Mouse (Mus musculus) liver, embryonic 14.5 days (tissue): ENCODE data around the gene Ythdf2. TPM values are rescaled to one million over a fixed set of nuclear protein-coding genes. Genes with fewer than 3 reads are reported as not detected.

ENCODE experiments used
- ATAC-seq: fragments of 200-750 bp; cut with Nextera tagmentation; 2 replicates; pipeline ENCODE4 v1.8.0; 2017; ENCODE audit warnings: moderate number of reproducible peaks, mild to moderate bottlenecking, moderate library complexity; ENCODE audit not compliant: insufficient read depth
- DNase-seq, 3 experiments: peaks; one replicate each; pipeline ENCODE4 v3.0.0-alpha.2; 2012 to 2013; ENCODE audit warnings: low read depth in 3 of 3, low spot score in 3 of 3
- H3K27ac ChIP-seq: fragments of 300-500 bp; sonication (generic); 2 replicates; pipeline ENCODE4 v1.5.1; 2014; ENCODE audit warnings: moderate library complexity, mild to moderate bottlenecking, control low read depth, inconsistent platforms
- H3K27me3 ChIP-seq: fragments of 300-500 bp; sonication (generic); 2 replicates; pipeline ENCODE4 v1.6.1; 2014; ENCODE audit warnings: mild to moderate bottlenecking, low read length, moderate library complexity; ENCODE audit not compliant: control insufficient read depth, insufficient read depth
- H3K36me3 ChIP-seq: fragments of 300-500 bp; sonication (generic); replicated peaks from 2 replicates; pipeline ENCODE4 v1.6.1; 2014; ENCODE audit warnings: low read depth; ENCODE audit not compliant: control insufficient read depth, insufficient read depth
- H3K4me1 ChIP-seq, 2 experiments: fragments of 200-500 bp in 1 of 2; fragments of 300-500 bp in 1 of 2; sonication (generic) in 1 of 2; replicated peaks; 2 replicates each; pipeline ENCODE4 v1.6.1; 2012 to 2014; ENCODE audit warnings: antibody characterized with exemption in 1 of 2, inconsistent platforms in 1 of 2, low read length in 1 of 2; ENCODE audit not compliant: control insufficient read depth in 2 of 2, insufficient read depth in 2 of 2
- H3K4me2 ChIP-seq: fragments of 300-500 bp; sonication (generic); 2 replicates; pipeline ENCODE4 v1.6.1; 2014; ENCODE audit warnings: low read depth, mild to moderate bottlenecking, control low read depth, moderate library complexity
- H3K4me3 ChIP-seq, 2 experiments: fragments of 200-500 bp in 1 of 2; fragments of 300-500 bp in 1 of 2; sonication (generic) in 1 of 2; 2 replicates each; pipeline ENCODE4 v1.5.1; 2012 to 2014; ENCODE audit warnings: low read depth in 2 of 2, low read length in 2 of 2, mild to moderate bottlenecking in 2 of 2, control low read depth in 1 of 2, inconsistent platforms in 1 of 2, moderate library complexity in 1 of 2; ENCODE audit not compliant: insufficient read depth in 1 of 2
- H3K9ac ChIP-seq: fragments of 300-500 bp; sonication (generic); replicated peaks from 2 replicates; pipeline ENCODE4 v1.6.1; 2014; ENCODE audit warnings: mild to moderate bottlenecking, control low read depth, moderate library complexity
- H3K9me3 ChIP-seq: fragments of 300-500 bp; sonication (generic); 2 replicates; pipeline ENCODE4 v1.6.1; 2016; ENCODE audit warnings: low read length, mixed read lengths; ENCODE audit not compliant: control insufficient read depth
- CTCF ChIP-seq: IDR thresholded peaks from 2 replicates; pipeline ENCODE4 v1.5.1; 2016; ENCODE audit warnings: antibody characterized with exemption, low read depth, control low read depth
- EP300 ChIP-seq: IDR thresholded peaks from 2 replicates; pipeline ENCODE4 v1.6.1; 2016; ENCODE audit warnings: antibody characterized with exemption, low read depth
- WGBS: fragments of 180-500 bp; shearing (Covaris S2); extraction: QIAGEN DNeasy Blood & Tissue Kit; methylation state at CpG from one replicate; pipeline ENCODE4 v1.1.7; 2014; ENCODE audit not compliant: insufficient replicate concordance; 5-methylcytosine and 5-hydroxymethylcytosine counted together
- microRNA-seq: library from miRNA; unstranded; fragments of <30 nt; microRNA quantifications from one replicate; pipeline ENCODE4, GENCODE M21; 2016
- polyA plus RNA-seq, 2 experiments: library from polyadenylated mRNA; depleted of rRNA in 1 of 2; stranded (reverse) in 1 of 2; unstranded in 1 of 2; fragments of >200 nt; fragmentation: Nextera tagmentation in 1 of 2; extraction: Ambion mirVana in 1 of 2; gene quantifications; 2 replicates each; pipeline versions ENCODE4 v1.2.1 to v1.2.3; 2012 to 2014

Gene Ythdf2
- polyA plus RNA-seq, 2 experiments: 8.5 to 29.3 TPM

DNA sequence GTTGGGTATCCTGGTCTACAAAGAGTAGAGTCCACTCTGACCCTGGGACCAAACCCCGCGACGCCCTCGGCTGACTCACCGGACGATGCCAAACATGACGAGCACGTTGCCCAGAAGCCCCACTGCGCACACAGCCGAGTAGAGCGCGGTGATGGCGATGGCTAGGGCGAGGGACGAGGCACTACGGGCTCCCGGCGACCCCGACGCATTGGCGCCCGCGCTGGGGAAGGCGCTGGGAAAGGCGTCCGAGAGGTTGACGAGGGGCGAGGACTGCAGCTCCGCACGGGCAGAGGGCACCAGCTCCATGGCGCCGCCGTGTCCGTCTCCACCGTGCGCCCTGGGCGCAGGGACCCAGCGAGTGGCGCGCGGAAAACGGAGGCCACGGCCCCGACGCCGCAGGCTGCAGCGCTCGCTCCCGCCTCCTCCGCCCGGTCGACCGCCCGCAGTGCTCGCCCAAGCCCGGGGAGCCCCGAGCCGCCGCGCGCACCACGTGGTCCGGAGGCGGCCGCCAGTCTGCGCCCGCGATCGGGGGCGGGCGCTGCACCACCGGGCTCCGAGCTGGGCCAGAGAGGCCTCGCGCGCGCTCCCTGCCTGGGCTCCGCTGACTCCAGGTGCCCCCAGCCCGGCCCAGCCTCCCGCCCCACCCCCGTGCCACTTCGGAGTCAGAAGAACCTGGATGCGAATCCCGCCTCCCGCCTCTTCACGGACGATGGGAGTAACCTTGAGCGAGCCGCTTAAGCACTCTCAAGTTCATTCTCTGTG, 67.8 kb downstream of the Ythdf2 start, which contains the start of gene Oprd1:
TSS of gene Oprd1 (minus strand) at position 407 of the 762 bp plus-strand sequence.
- Histone ChIP-seq H3K9ac (no peak within 1 kb of the TSS), H3K27ac (no peak within 1 kb of the TSS), H3K36me3 (no peaks in the 10 kb centered on the region), H3K4me2 (peak within 1 kb of the TSS; percentile 38), H3K27me3 (peaks cover 47% of the 10 kb centered on the region), H3K4me1 (no peaks in the 10 kb centered on the region), H3K4me3 (peak within 1 kb of the TSS in 1 of 2 experiments; percentile 14; a peak in 2 of 4 replicates), H3K9me3 (no peaks in the 10 kb centered on the region)
- no peak for DNase-seq
- no peak for TF ChIP-seq EP300
- TF ChIP-seq CTCF: no peak
- no peak for ATAC-seq
- WGBS: 2% methylated on average over 81 of the region's 89 CpGs

DNA sequence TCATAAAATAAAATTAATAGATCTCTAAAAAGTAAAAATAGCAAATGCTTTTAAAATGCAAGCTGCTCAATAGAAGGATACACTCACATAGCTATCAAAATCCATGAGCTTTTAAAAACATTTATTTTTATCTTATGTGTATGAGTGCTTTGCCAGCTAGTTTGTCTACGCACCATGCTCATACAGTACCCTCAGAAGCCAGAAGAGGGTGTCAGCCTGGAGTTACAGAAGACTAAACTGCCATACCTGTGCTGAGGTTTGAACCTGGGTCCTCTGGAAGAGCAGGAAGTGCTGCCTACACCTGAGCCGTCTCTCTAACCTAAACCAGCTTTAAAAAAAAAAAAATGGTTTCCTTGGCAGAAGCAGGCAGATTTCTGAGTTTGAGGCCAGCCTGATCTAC, 73.5 kb downstream of the Ythdf2 start:
- Histone ChIP-seq H3K4me3 (no peak overlapping the region), H3K27me3 (peaks cover 24% of the 10 kb centered on the region), H3K4me1 (no peaks in the 10 kb centered on the region), H3K27ac (no peak overlapping the region), H3K9ac (no peak overlapping the region), H3K9me3 (no peaks in the 10 kb centered on the region), H3K4me2 (no peak overlapping the region), H3K36me3 (no peaks in the 10 kb centered on the region)
- TF ChIP-seq EP300: no peak
- TF ChIP-seq CTCF: no peak
- 65% methylated on average over 2 of the region's 2 CpGs for WGBS
- DNase-seq (no peak), ATAC-seq (no peak)

DNA sequence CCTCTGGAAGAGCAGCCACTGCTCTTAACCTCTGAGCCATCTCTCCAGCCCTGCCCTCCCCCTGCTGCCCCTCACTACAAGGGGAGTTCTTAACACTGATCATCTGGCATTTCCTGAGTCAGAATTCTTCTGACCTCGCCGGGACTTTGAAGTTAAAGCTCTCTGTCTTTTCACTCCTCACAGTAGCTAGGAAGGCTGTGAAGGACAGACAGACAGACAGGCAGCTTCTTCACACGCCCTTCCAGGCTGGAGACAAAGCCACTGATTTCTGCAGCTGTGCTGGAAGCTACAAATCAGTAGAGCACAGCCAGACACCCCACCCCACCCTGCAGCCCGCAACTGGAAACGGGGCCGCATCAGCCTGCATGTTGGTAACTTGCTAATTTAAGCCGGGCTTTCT, 75.1 kb downstream of the Ythdf2 start:
- Histone ChIP-seq H3K36me3 (no peaks in the 10 kb centered on the region), H3K4me1 (no peaks in the 10 kb centered on the region), H3K9me3 (no peaks in the 10 kb centered on the region), H3K27ac (no peak overlapping the region), H3K4me3 (no peak overlapping the region), H3K27me3 (peaks cover 8% of the 10 kb centered on the region; the same call in 1 of the 2 replicates), H3K9ac (no peak overlapping the region), H3K4me2 (no peak overlapping the region)
- TF ChIP-seq EP300 (no peak), CTCF (no peak)
- DNase-seq (no peak), ATAC-seq (no peak)
- 61% methylated on average over 7 of the region's 7 CpGs for WGBS

Small RNA genes within 50 kb of the gene (microRNA-seq; reads per million reads assigned to microRNA genes)
- gene Gm22033: not detected

Other genes starting within 250 kb of the Ythdf2 start
- 0.11 and 0.15 TPM in 2 replicates for gene Gm10300, start 137.6 kb downstream of the Ythdf2 start, polyA plus RNA-seq (2012; rRNA removed)
- gene Gm10300, start 137.6 kb downstream of the Ythdf2 start, polyA plus RNA-seq (2014; fragmentation: Nextera tagmentation; extraction: Ambion mirVana): 0.32 and 0.40 TPM in 2 replicates
- 105 and 113 TPM in 2 replicates for gene Epb41, start 137.0 kb downstream of the Ythdf2 start, polyA plus RNA-seq (2012; rRNA removed)
- gene Epb41, start 137.0 kb downstream of the Ythdf2 start, polyA plus RNA-seq (2014; fragmentation: Nextera tagmentation; extraction: Ambion mirVana): 153 and 166 TPM in 2 replicates
- 0.03 and 0.04 TPM in 2 replicates for gene Oprd1, start 67.8 kb downstream of the Ythdf2 start, polyA plus RNA-seq (2012; rRNA removed)
- gene Oprd1, start 67.8 kb downstream of the Ythdf2 start, polyA plus RNA-seq (2014; fragmentation: Nextera tagmentation; extraction: Ambion mirVana): 0.04 TPM in 1 of 2 replicates, not detected in the other
- gene Gmeb1, start 49.3 kb upstream of the Ythdf2 start, polyA plus RNA-seq (2012; rRNA removed): 6.3 and 8.1 TPM in 2 replicates
- 9.9 and 12.2 TPM in 2 replicates for gene Gmeb1, start 49.3 kb upstream of the Ythdf2 start, polyA plus RNA-seq (2014; fragmentation: Nextera tagmentation; extraction: Ambion mirVana)
- 10.4 and 24.5 TPM in 2 replicates for gene Taf12, start 62.1 kb upstream of the Ythdf2 start, polyA plus RNA-seq (2012; rRNA removed)
- 48.7 and 49.5 TPM in 2 replicates for gene Taf12, start 62.1 kb upstream of the Ythdf2 start, polyA plus RNA-seq (2014; fragmentation: Nextera tagmentation; extraction: Ambion mirVana)
- 0.33 and 0.47 TPM in 2 replicates for gene Rab42, start 91.1 kb upstream of the Ythdf2 start, polyA plus RNA-seq (2012; rRNA removed)
- gene Rab42, start 91.1 kb upstream of the Ythdf2 start, polyA plus RNA-seq (2014; fragmentation: Nextera tagmentation; extraction: Ambion mirVana): 0.25 and 0.27 TPM in 2 replicates
- 7.0 and 8.8 TPM in 2 replicates for gene Trnau1ap, start 117.2 kb upstream of the Ythdf2 start, polyA plus RNA-seq (2012; rRNA removed)
- gene Trnau1ap, start 117.2 kb upstream of the Ythdf2 start, polyA plus RNA-seq (2014; fragmentation: Nextera tagmentation; extraction: Ambion mirVana): 36.6 and 36.7 TPM in 2 replicates
- 21.5 and 22.2 TPM in 2 replicates for gene Rcc1, start 141.3 kb upstream of the Ythdf2 start, polyA plus RNA-seq (2012; rRNA removed)
- 27.2 and 32.0 TPM in 2 replicates for gene Rcc1, start 141.3 kb upstream of the Ythdf2 start, polyA plus RNA-seq (2014; fragmentation: Nextera tagmentation; extraction: Ambion mirVana)
- 6.2 and 7.4 TPM in 2 replicates for gene Phactr4, start 210.2 kb upstream of the Ythdf2 start, polyA plus RNA-seq (2012; rRNA removed)
- gene Phactr4, start 210.2 kb upstream of the Ythdf2 start, polyA plus RNA-seq (2014; fragmentation: Nextera tagmentation; extraction: Ambion mirVana): 10.9 and 14.0 TPM in 2 replicates